Mouse (Mus musculus) Muller cell, postnatal 12 days (primary cell): ENCODE data around the gene Slmap.
A peak's percentile ranks its signal among the peaks of the same experiment; 100 is the strongest.
"Not testable (repeated sequence)": the region's sequence is repeated elsewhere in the genome, so short reads cannot be mapped to it uniquely, and the experiment has no call there.

ENCODE experiments used
- DNase-seq: peaks from one replicate; pipeline ENCODE4 v3.0.0-alpha.2; 2015; ENCODE audit errors: inconsistent ontology term

Slmap gene

DNA sequence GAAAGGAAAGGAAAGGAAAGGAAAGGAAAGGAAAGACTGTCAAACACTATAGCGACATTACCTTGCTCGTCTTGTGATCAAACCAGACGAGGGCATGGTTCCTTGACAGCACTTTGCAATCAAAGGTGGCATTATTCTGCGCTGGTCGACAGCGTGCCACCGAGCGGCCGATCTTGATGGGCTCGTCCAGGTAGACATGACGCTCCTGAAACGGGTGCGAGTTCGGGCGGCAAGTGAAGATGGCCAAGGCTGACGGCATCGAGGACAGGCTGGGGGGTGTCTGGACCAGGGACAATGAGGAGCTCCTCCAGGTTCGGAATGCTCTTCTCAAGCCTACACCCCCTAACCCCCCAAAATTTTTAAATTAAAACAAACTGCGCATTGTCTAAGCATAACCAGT is 1.5 kb downstream of the Slmap start:
- DNase-seq, result no peak

GRCm38 (mm10) chr14:26532752-26533151 is 2.0 kb downstream of the Slmap start:
- peak; percentile 34 for DNase-seq

GRCm38 (mm10) chr14:26531410-26532313 is 3.1 kb downstream of the Slmap start:
- peak; percentile 31 for DNase-seq

- DNase-seq, result no peak
Measured at GRCm38 (mm10) chr14:26530350-26530749, 4.4 kb downstream of the Slmap start.

DNA sequence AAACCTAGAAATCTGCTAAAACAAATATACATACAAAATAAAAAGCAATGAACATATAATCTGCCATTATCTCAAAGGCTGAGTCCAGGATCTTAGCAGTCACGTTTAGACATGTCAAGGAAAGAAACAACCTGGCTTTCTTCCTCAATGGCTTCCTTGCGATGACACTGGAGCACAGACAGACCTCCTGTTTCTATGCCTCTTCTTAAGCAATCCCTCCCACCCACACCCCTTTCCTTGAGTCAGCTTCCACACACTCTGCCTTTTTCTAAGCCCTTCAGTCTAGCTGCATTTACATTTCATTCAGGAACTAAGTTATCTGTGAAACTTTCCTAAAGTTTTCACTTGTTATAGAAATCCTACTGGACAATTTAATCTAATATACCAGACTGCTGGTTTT is 6.4 kb downstream of the Slmap start:
- no peak for DNase-seq

DNA sequence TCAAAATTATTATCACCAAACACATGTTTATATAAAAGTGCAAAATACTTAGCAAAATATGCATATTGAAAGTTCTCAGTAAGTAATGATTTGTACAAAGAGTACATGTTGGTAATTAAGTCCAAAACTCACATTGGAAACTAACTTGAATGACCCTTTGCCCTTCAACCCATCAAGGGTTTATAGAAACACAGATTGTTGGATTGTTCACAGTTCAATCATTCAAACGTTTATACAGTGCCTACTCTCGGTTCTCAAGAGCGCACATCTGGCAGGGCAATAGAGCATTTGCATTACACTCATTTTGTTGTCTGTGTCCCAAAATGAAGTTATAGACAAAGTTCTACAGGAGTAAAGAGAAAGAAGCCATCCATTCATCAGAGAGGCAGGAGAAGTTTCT is 8.8 kb downstream of the Slmap start:
- DNase-seq, result no peak

DNA sequence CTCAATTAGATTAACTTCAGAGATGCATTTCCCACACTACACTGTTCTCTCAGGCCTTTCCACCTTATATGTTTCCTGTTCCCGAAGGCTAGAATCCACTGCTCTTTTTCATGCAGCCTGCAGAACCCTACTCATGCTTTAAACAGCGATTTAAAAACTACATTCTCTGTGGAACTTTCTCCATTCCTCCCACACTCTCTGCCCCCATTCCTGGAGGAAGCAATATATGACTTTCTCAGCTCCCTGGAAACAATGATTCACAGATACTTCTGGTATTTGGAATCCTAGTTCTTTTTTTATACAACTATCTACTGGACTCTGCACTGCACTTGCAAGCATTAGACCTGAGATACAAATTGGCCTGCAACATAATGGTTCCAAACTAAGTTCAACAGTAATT is 11.6 kb downstream of the Slmap start:
- DNase-seq, result no peak

DNA sequence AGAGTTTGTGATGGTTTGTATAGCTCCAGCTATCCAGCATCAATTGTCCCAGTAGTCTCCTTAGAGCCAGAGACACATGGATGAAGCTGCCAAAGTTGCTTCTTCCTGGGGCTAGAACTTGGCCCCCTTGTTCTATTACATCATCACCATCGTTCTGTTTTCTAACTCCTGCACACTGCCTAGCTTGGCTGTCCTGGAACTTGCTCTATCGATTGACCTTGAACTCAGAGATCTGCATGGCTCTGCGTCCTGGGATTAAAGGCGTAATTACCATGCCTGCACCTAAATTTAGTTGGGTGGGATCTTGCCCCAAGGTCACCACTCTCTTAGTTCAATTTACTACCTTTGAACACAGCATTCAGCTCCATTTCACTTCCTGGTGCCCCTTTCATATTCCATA is 14.9 kb downstream of the Slmap start:
- no peak for DNase-seq

- DNase-seq, result no peak
Measured at GRCm38 (mm10) chr14:26517843-26518242, 16.9 kb downstream of the Slmap start.

DNA sequence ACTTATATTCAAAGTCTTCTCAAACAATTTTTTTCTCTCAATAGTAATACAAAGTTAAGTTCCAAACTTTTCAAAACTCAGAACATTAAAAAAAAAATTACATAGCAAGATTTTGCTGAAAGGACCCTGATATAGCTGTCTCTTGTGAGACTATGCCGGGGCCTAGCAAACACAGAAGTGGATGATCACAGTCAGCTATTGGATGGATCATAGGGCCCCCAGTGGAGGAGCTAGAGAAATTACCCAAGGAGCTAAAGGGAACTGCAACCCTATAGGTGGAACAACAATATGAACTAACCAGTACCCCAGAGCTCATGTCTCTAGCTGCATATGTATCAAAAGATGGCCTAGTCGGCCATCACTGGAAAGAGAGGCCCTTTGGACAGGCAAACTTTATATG is 18.5 kb downstream of the Slmap start:
- not testable (repeated sequence) for DNase-seq

DNA sequence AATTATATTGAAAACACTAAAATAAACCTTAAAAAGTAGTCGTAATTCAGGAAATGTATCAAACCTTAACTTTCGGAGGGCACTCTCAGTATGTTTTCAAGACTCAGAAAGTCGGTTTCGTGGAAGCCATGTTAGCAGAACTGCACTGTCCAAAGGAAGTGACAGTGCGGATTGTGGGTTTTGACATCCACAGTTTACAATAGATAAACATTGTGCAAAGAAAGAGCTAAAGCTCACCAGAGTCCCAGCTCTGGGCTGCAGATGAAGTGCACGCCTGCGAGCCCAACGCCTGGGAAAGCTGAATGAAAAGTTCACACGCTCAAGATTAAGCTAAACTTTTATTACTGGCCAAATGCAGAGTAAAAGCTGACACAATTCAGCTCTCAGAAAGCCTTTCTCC is 18.9 kb downstream of the Slmap start:
- no peak for DNase-seq

DNA sequence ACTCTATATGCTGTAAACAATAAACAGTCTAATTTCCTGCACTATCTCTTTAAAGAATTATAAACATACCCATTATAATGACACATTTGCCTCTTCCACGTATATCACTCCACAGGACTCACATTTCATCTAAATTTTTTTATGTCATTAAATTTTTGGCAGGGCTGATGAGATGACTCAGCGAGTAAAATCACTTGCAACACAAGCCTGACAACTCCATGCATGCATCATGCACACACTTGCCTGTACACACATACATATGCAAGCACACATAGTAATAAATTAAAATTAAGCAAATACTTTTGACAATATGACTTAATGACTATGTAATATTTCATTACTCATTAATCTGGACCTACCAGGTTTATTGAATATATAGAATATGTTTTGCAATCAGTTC is 24.2 kb downstream of the Slmap start:
- no peak for DNase-seq

GRCm38 (mm10) chr14:26508150-26508549 is 26.6 kb downstream of the Slmap start:
- DNase-seq, result no peak

- peak; percentile 31 for DNase-seq
Measured at GRCm38 (mm10) chr14:26507361-26507760, 27.4 kb downstream of the Slmap start.

- no peak for DNase-seq
Measured at GRCm38 (mm10) chr14:26504541-26504940, 30.2 kb downstream of the Slmap start.

- DNase-seq, result no peak
Measured at GRCm38 (mm10) chr14:26500136-26500933, 34.4 kb downstream of the Slmap start.

GRCm38 (mm10) chr14:26495021-26495420 is 39.7 kb downstream of the Slmap start:
- DNase-seq, result no peak

- peak; percentile 51 for DNase-seq
Measured at GRCm38 (mm10) chr14:26491150-26491549, 43.6 kb downstream of the Slmap start.

DNA sequence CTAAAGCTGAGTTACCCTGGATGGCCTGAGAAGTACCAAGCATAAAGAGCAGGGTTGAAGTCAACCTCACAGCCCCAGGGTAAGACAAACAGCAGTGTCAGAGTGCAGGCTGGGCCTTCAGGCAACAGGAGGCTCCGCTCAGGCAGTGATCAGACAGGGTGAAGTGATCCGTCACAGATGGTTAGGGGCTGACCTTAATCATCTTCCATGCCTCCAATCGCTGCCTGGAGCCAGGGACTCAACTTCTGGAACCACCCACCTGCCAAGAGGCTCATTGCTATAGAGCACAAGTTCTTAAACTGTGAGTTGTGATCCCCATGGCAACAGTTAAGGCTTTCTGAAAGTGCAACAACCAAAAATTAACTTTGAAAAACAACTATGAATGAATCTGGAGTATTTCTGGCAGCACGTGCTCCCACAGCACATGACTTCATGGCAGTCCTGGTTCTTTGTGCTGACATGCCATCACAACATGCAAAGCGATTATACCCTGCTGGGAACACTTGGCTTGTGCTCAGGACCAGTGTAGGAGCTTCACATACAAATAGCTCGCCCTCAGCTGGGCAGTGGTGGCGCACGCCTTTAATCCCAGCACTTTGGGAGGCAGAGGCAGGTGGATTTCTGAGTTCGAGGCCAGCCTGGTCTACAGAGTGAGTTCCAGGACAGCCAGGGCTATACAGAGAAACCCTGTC is 46.3 kb downstream of the Slmap start:
- DNase-seq, result peak; percentile 42

- no peak for DNase-seq
Measured at GRCm38 (mm10) chr14:26486416-26487198, 48.1 kb downstream of the Slmap start.

- no peak for DNase-seq
Measured at GRCm38 (mm10) chr14:26481457-26481856, 53.3 kb downstream of the Slmap start.
